Mouse (Mus musculus): ENCODE measurements at regions not wholly inside any gene's neighbourhood (a gene's known extent, or its start where the extent isn't known, plus 50 kb on each side); places are given as distances from the start of the nearest gene placed in this dataset.

- H3K27ac ChIP-seq, result no peak overlapping the region
- peaks cover 30% of the 10 kb centered on the region for H3K27me3 ChIP-seq (replicated peaks)
- ATAC-seq, result no peak
These were observed 276.2 kb upstream of the Runx1 start for GRCm38 (mm10) chr16:93102174-93102573.

GRCm38 (mm10) chr16:93098057-93098456 is 272.1 kb upstream of the Runx1 start:
- H3K4me1 ChIP-seq, result no peaks in the 10 kb centered on the region
- H3K27ac ChIP-seq, result no peak overlapping the region
- H3K4me2 ChIP-seq, result no peak overlapping the region
- H3K4me3 ChIP-seq, result no peak overlapping the region
- H3K36me3 ChIP-seq, result no peaks in the 10 kb centered on the region
- no peak for ATAC-seq
- H3K9ac ChIP-seq, result no peak overlapping the region
- WGBS (ENCODE audit: insufficient replicate concordance), result 63% methylated on average over 8 of the region's 8 CpGs
- peaks cover 26% of the 10 kb centered on the region for H3K27me3 ChIP-seq (replicated peaks)
- no peaks in the 10 kb centered on the region for H3K9me3 ChIP-seq (replicated peaks)

More at GRCm38 (mm10) chr16:93102174-93102573, 276.2 kb upstream of the Runx1 start:
- Histone ChIP-seq H3K4me3 (no peak overlapping the region), H3K9me3 (replicated peaks) (no peaks in the 10 kb centered on the region), H3K4me2 (no peak overlapping the region), H3K36me3 (no peaks in the 10 kb centered on the region), H3K9ac (no peak overlapping the region), H3K4me1 (no peaks in the 10 kb centered on the region)
- WGBS (ENCODE audit: insufficient replicate concordance), result 67% methylated on average over 3 of the region's 3 CpGs

GRCm38 (mm10) chr16:93096175-93096574 is 270.2 kb upstream of the Runx1 start:
- Histone ChIP-seq H3K9me3 (replicated peaks) (no peaks in the 10 kb centered on the region), H3K9ac (no peak overlapping the region), H3K4me3 (no peak overlapping the region), H3K27me3 (replicated peaks) (peaks cover 25% of the 10 kb centered on the region), H3K27ac (no peak overlapping the region), H3K4me2 (no peak overlapping the region), H3K36me3 (no peaks in the 10 kb centered on the region), H3K4me1 (no peaks in the 10 kb centered on the region)
- 72% methylated on average over 5 of the region's 5 CpGs for WGBS (ENCODE audit: insufficient replicate concordance)
- ATAC-seq, result no peak

GRCm38 (mm10) chr16:93092796-93093195 is 266.8 kb upstream of the Runx1 start:
- no peak overlapping the region for H3K4me3 ChIP-seq
- H3K4me2 ChIP-seq, result no peak overlapping the region
- no peaks in the 10 kb centered on the region for H3K36me3 ChIP-seq
- H3K9ac ChIP-seq, result no peak overlapping the region
- WGBS (ENCODE audit: insufficient replicate concordance), result 51% methylated on average over 7 of the region's 7 CpGs
- H3K9me3 ChIP-seq (replicated peaks), result no peaks in the 10 kb centered on the region
- no peak overlapping the region for H3K27ac ChIP-seq
- ATAC-seq, result no peak
- H3K27me3 ChIP-seq (replicated peaks), result peaks cover 28% of the 10 kb centered on the region; the same call in 1 of the 2 replicates
- H3K4me1 ChIP-seq, result no peaks in the 10 kb centered on the region

- no peak overlapping the region for H3K27ac ChIP-seq
- no peak overlapping the region for H3K9ac ChIP-seq
- no peak for ATAC-seq
- no peak overlapping the region for H3K4me3 ChIP-seq
- no peaks in the 10 kb centered on the region for H3K9me3 ChIP-seq (replicated peaks)
- no peaks in the 10 kb centered on the region for H3K36me3 ChIP-seq
- H3K4me1 ChIP-seq, result no peaks in the 10 kb centered on the region
- H3K27me3 ChIP-seq (replicated peaks), result peaks cover 50% of the 10 kb centered on the region; the same call in 1 of the 2 replicates
- WGBS (ENCODE audit: insufficient replicate concordance), result 79% methylated on average over 10 of the region's 10 CpGs
- no peak overlapping the region for H3K4me2 ChIP-seq
These were observed 259.4 kb upstream of the Runx1 start for GRCm38 (mm10) chr16:93085227-93085883.

GRCm38 (mm10) chr16:93083756-93084155 is 257.8 kb upstream of the Runx1 start:
- Histone ChIP-seq H3K4me1 (no peaks in the 10 kb centered on the region), H3K27me3 (replicated peaks) (peaks cover 46% of the 10 kb centered on the region; the same call in 1 of the 2 replicates), H3K27ac (no peak overlapping the region), H3K9ac (no peak overlapping the region), H3K4me2 (no peak overlapping the region), H3K4me3 (no peak overlapping the region), H3K9me3 (replicated peaks) (no peaks in the 10 kb centered on the region), H3K36me3 (no peaks in the 10 kb centered on the region)
- ATAC-seq, result no peak
- WGBS (ENCODE audit: insufficient replicate concordance), result 54% methylated on average over 2 of the region's 2 CpGs

GRCm38 (mm10) chr16:93083142-93083541 is 257.2 kb upstream of the Runx1 start:
- Histone ChIP-seq H3K4me2 (no peak overlapping the region), H3K27me3 (replicated peaks) (peaks cover 47% of the 10 kb centered on the region; the same call in 1 of the 2 replicates), H3K9ac (no peak overlapping the region), H3K4me3 (no peak overlapping the region), H3K9me3 (replicated peaks) (no peaks in the 10 kb centered on the region), H3K36me3 (no peaks in the 10 kb centered on the region), H3K27ac (no peak overlapping the region), H3K4me1 (no peaks in the 10 kb centered on the region)
- ATAC-seq, result no peak
- 44% methylated on average over 1 of the region's 1 CpGs for WGBS (ENCODE audit: insufficient replicate concordance)

- Histone ChIP-seq H3K27ac (no peak overlapping the region), H3K4me3 (no peak overlapping the region), H3K27me3 (replicated peaks) (peaks cover 40% of the 10 kb centered on the region; the same call in 1 of the 2 replicates), H3K36me3 (no peaks in the 10 kb centered on the region), H3K9me3 (replicated peaks) (no peaks in the 10 kb centered on the region), H3K4me2 (no peak overlapping the region), H3K9ac (no peak overlapping the region), H3K4me1 (no peaks in the 10 kb centered on the region)
- ATAC-seq, result no peak
- 73% methylated on average over 2 of the region's 2 CpGs for WGBS (ENCODE audit: insufficient replicate concordance)
These were observed 255.6 kb upstream of the Runx1 start for GRCm38 (mm10) chr16:93081533-93081932.

- no peaks in the 10 kb centered on the region for H3K9me3 ChIP-seq (replicated peaks)
- H3K4me3 ChIP-seq, result no peak overlapping the region
- peaks cover 51% of the 10 kb centered on the region for H3K27me3 ChIP-seq (replicated peaks)
- 65% methylated on average over 17 of the region's 17 CpGs for WGBS (ENCODE audit: insufficient replicate concordance)
- H3K4me1 ChIP-seq, result no peaks in the 10 kb centered on the region
- no peak overlapping the region for H3K27ac ChIP-seq
- H3K4me2 ChIP-seq, result no peak overlapping the region
- H3K9ac ChIP-seq, result no peak overlapping the region
- ATAC-seq, result no peak
- no peaks in the 10 kb centered on the region for H3K36me3 ChIP-seq
These were observed 253.9 kb upstream of the Runx1 start for GRCm38 (mm10) chr16:93079660-93080390.

GRCm38 (mm10) chr16:93078909-93079308 is 253.0 kb upstream of the Runx1 start:
- no peak for ATAC-seq
- H3K27me3 ChIP-seq (replicated peaks), result peaks cover 51% of the 10 kb centered on the region
- H3K4me1 ChIP-seq, result no peaks in the 10 kb centered on the region
- no peak overlapping the region for H3K4me2 ChIP-seq
- 61% methylated on average over 3 of the region's 3 CpGs for WGBS (ENCODE audit: insufficient replicate concordance)
- no peak overlapping the region for H3K27ac ChIP-seq
- no peak overlapping the region for H3K4me3 ChIP-seq
- no peaks in the 10 kb centered on the region for H3K9me3 ChIP-seq (replicated peaks)
- no peaks in the 10 kb centered on the region for H3K36me3 ChIP-seq
- H3K9ac ChIP-seq, result no peak overlapping the region

GRCm38 (mm10) chr16:93075488-93075887 is 249.5 kb upstream of the Runx1 start:
- Histone ChIP-seq H3K4me3 (no peak overlapping the region), H3K9me3 (replicated peaks) (no peaks in the 10 kb centered on the region), H3K9ac (no peak overlapping the region), H3K27me3 (replicated peaks) (peaks cover 31% of the 10 kb centered on the region), H3K36me3 (no peaks in the 10 kb centered on the region), H3K27ac (no peak overlapping the region), H3K4me2 (no peak overlapping the region), H3K4me1 (no peaks in the 10 kb centered on the region)
- ATAC-seq, result no peak
- 83% methylated on average over 11 of the region's 11 CpGs for WGBS (ENCODE audit: insufficient replicate concordance)

- Histone ChIP-seq H3K27ac (peak overlapping the region; percentile 23; the same call in 1 of the 2 replicates), H3K36me3 (no peaks in the 10 kb centered on the region), H3K9me3 (replicated peaks) (no peaks in the 10 kb centered on the region), H3K4me1 (no peaks in the 10 kb centered on the region), H3K4me3 (no peak overlapping the region), H3K9ac (no peak overlapping the region), H3K4me2 (no peak overlapping the region), H3K27me3 (replicated peaks) (peaks cover 42% of the 10 kb centered on the region)
- no peak for ATAC-seq
- WGBS (ENCODE audit: insufficient replicate concordance), result 57% methylated on average over 6 of the region's 6 CpGs
These were observed 246.2 kb upstream of the Runx1 start for GRCm38 (mm10) chr16:93072156-93072555.
